Comparison of ENCODE assay signal across 8 mouse cellular contexts in genomic region chr13:100552009-100552368, GRCm38 (mm10). TPM values are rescaled to one million over a fixed set of nuclear protein-coding genes. Genes with fewer than 3 reads are reported as not detected.
DNase-seq lines count a peak whose midpoint lies in the region; ATAC-seq and TF ChIP-seq lines count a peak whose summit lies in the region.

No protein-coding gene starts in this region.

- no peak for TF ChIP-seq CTCF in kidney, postnatal 0 days (IDR thresholded peaks at IDR 0.05; ENCODE audit: low read depth)
- TF ChIP-seq CTCF in Patski (IDR thresholded peaks at IDR 0.05): no peak

- POLR2A ChIA-PET in Patski (lab: Charles Lee): interaction anchor here (0.6 to 1.0 kb wide), 2 partner anchors 20 to 60 kb away, joined by 3 read pairs; partner anchors contain the start of gene Gtf2h2

- no peaks in the 10 kb centered on the region for H3K9me3 ChIP-seq in kidney, postnatal 0 days (replicated peaks; ENCODE audit: low read length)
- H3K9me3 ChIP-seq in forebrain, embryonic 12.5 days: no peaks in the 10 kb centered on the region
- H3K9me3 ChIP-seq in limb, embryonic 14.5 days (ENCODE audit: control insufficient read depth, low read length): no peaks in the 10 kb centered on the region

- no peaks in the 10 kb centered on the region for H3K4me1 ChIP-seq in kidney, postnatal 0 days (replicated peaks; ENCODE audit: insufficient read depth, low read length)
- H3K4me1 ChIP-seq in forebrain, embryonic 12.5 days: peaks cover 20% of the 10 kb centered on the region
- peaks cover 7% of the 10 kb centered on the region for H3K4me1 ChIP-seq in limb, embryonic 14.5 days (ENCODE audit: control insufficient read depth, insufficient read depth, low read length)

- WGBS in kidney, postnatal 0 days: under 1% methylated on average over 35 of the region's 35 CpGs
- under 1% methylated on average over 35 of the region's 35 CpGs for WGBS in forebrain, embryonic 12.5 days
- 1% methylated on average over 32 of the region's 35 CpGs for WGBS in limb, embryonic 14.5 days

- TF ChIP-seq POLR2A in limb, embryonic 14.5 days (IDR thresholded peaks at IDR 0.05; ENCODE audit: borderline replicate concordance, extremely low read depth, insufficient read depth, insufficient read length): no peak

- H3K9ac ChIP-seq in kidney, postnatal 0 days (ENCODE audit: low read depth, low read length): peak overlapping the region; percentile 72
- H3K9ac ChIP-seq in forebrain, embryonic 12.5 days: peak overlapping the region; percentile 59
- H3K9ac ChIP-seq in limb, embryonic 14.5 days (ENCODE audit: low read depth, low read length, severe bottlenecking): peak overlapping the region; percentile 51

- peaks cover 20% of the 10 kb centered on the region for H3K27me3 ChIP-seq in kidney, postnatal 0 days (ENCODE audit: insufficient read depth, low read length)
- peaks cover 27% of the 10 kb centered on the region for H3K27me3 ChIP-seq in Patski
- H3K27me3 ChIP-seq in forebrain, embryonic 12.5 days: peaks cover 59% of the 10 kb centered on the region
- H3K27me3 ChIP-seq in limb, embryonic 14.5 days (ENCODE audit: control insufficient read depth, insufficient read depth, low read length): peaks cover 41% of the 10 kb centered on the region

- no peak for ATAC-seq in kidney, postnatal 0 days (replicated peaks; ENCODE audit: low FRiP score, low read depth)
- ATAC-seq in Patski: peak; percentile 56
- ATAC-seq in forebrain, embryonic 12.5 days (ENCODE audit: low FRiP score): peak; percentile 44
- no peak for ATAC-seq in limb, embryonic 14.5 days (ENCODE audit: low FRiP score, low read depth)

- CTCF ChIA-PET in Patski (lab: Charles Lee): no interaction called here

- H3K36me3 ChIP-seq in kidney, postnatal 0 days (ENCODE audit: insufficient read depth, low read length): no peaks in the 10 kb centered on the region
- no peaks in the 10 kb centered on the region for H3K36me3 ChIP-seq in forebrain, embryonic 12.5 days (replicated peaks)
- no peaks in the 10 kb centered on the region for H3K36me3 ChIP-seq in limb, embryonic 14.5 days (ENCODE audit: control insufficient read depth, insufficient read depth, low read length)

- H3K4me2 ChIP-seq in kidney, postnatal 0 days (ENCODE audit: low read length): peak overlapping the region; percentile 93
- H3K4me2 ChIP-seq in forebrain, embryonic 12.5 days: peak overlapping the region; percentile 99
- H3K4me2 ChIP-seq in limb, embryonic 14.5 days (replicated peaks; ENCODE audit: low read depth, low read length, severe bottlenecking): peak overlapping the region; percentile 100

- in situ Hi-C loops in Patski (cut with MboI; ENCODE audit: low pct_unique_long_range_greater_than_20kb): loop anchor here (10.0 kb wide), 1 partner anchor 57 kb away; the partner anchor contains the start of gene Gtf2h2

- DNase-seq in kidney, postnatal 0 days (ENCODE audit: low spot score): no peak
- DNase-seq in kidney, postnatal 14 days: no peak
- DNase-seq in Patski (ENCODE audit: low read depth, low spot score): no peak
- no peak for DNase-seq in limb, embryonic 14.5 days (ENCODE audit: low spot score)
- DNase-seq in right cerebral cortex, postnatal 25 days: peak; percentile 10
- no peak for DNase-seq in urinary bladder, postnatal 10 days (ENCODE audit: low spot score)
- no peak for DNase-seq in adrenal gland, postnatal 10 days

- peak overlapping the region; percentile 65 for H3K4me3 ChIP-seq in kidney, postnatal 0 days (replicated peaks; ENCODE audit: low read depth, low read length)
- H3K4me3 ChIP-seq in forebrain, embryonic 12.5 days (replicated peaks): peak overlapping the region; percentile 59
- H3K4me3 ChIP-seq in limb, embryonic 14.5 days (replicated peaks; ENCODE audit: low read length): peak overlapping the region; percentile 56

- H3K27ac ChIP-seq in kidney, postnatal 0 days: peak overlapping the region; percentile 83
- H3K27ac ChIP-seq in forebrain, embryonic 12.5 days: no peak overlapping the region
- no peak overlapping the region for H3K27ac ChIP-seq in limb, embryonic 14.5 days (replicated peaks; ENCODE audit: low read depth, low read length)

RNA-seq across cellular contexts. Expression of gene Ocln, which starts 0.5 kb away (rescaled TPM):
- 35.3 and 37.8 TPM in 2 replicates for polyA plus RNA-seq in kidney, postnatal 0 days (2015; fragmentation: Nextera tagmentation; extraction: Ambion mirVana)
- 12.1 TPM for polyA plus RNA-seq in Patski (2021)
- 2.9 and 3.4 TPM in 2 replicates for polyA plus RNA-seq in forebrain, embryonic 12.5 days (2016; fragmentation: Nextera tagmentation; extraction: Ambion mirVana)
- 1.9 and 3.1 TPM in 2 replicates for polyA plus RNA-seq in limb, embryonic 14.5 days (2012; rRNA removed)
- 7.4 and 8.8 TPM in 2 replicates for polyA plus RNA-seq in limb, embryonic 14.5 days (2014; fragmentation: Nextera tagmentation; extraction: Ambion mirVana)
- 1 to 10 TPM; 8.0 to 8.3 TPM for total RNA-seq in adrenal gland, postnatal 10 days (2021)

RNA-seq across cellular contexts. Expression of gene Gtf2h2, which starts 59.6 kb away (rescaled TPM):
- polyA plus RNA-seq in kidney, postnatal 0 days (2015; fragmentation: Nextera tagmentation; extraction: Ambion mirVana): 66.3 and 67.9 TPM in 2 replicates
- polyA plus RNA-seq in Patski (2021): 38.9 TPM
- 76.9 and 77.1 TPM in 2 replicates for polyA plus RNA-seq in forebrain, embryonic 12.5 days (2016; fragmentation: Nextera tagmentation; extraction: Ambion mirVana)
- 95.3 and 102 TPM in 2 replicates for polyA plus RNA-seq in limb, embryonic 14.5 days (2012; rRNA removed)
- 62.6 and 62.9 TPM in 2 replicates for polyA plus RNA-seq in limb, embryonic 14.5 days (2014; fragmentation: Nextera tagmentation; extraction: Ambion mirVana)
- total RNA-seq in adrenal gland, postnatal 10 days (2021): 10 to 100 TPM; 32.7 to 35.0 TPM

Comparison
In these comparisons a context has a peak if more than half of its experiments do, and no peak if none do; other contexts are left out.
1. ATAC-seq: peak in Patski (single experiment) and forebrain, embryonic 12.5 days (single experiment); none in kidney, postnatal 0 days (single experiment) and limb, embryonic 14.5 days (single experiment).
2. Peak in every context shown above with its lines, with median percentiles within 50 percentile points of each other: H3K4me2 ChIP-seq, H3K4me3 ChIP-seq and H3K9ac ChIP-seq.